Comparison of ENCODE assay signal across 21 mouse cellular contexts in genomic region chr13:35417500-35417899, GRCm38 (mm10).
"Had no signal": no experiment of that assay in that cellular context is flagged by ENCODE, and none has a peak within 500 bp of the region (broad histone marks: within the 10 kb centered on the region; RNA-seq: fewer than 3 reads in every experiment).

No protein-coding gene starts in this region.

- H3K9ac ChIP-seq: liver, embryonic 15.5 days; lung, embryonic 15.5 days; midbrain, embryonic 12.5 days; neural tube, embryonic 13.5 days; stomach, embryonic 15.5 days had no signal

- H3K27me3 ChIP-seq: liver, embryonic 15.5 days; lung, embryonic 15.5 days; midbrain, embryonic 12.5 days; neural tube, embryonic 13.5 days; stomach, embryonic 15.5 days had no signal

- H3K4me1 ChIP-seq: liver, embryonic 15.5 days; lung, embryonic 15.5 days; midbrain, embryonic 12.5 days; neural tube, embryonic 13.5 days; stomach, embryonic 15.5 days had no signal

- DNase-seq: kidney, adult 2 months; kidney, postnatal 25 days; layer of hippocampus, adult 9-11 months; lung, adult 18-20 months; lung, postnatal 10 days; lung, postnatal 36 days; retina, postnatal 1 day; right cerebral cortex, postnatal 25 days; spleen, adult 18-20 months; thymus, adult 18-20 months; thymus, postnatal 36 days had no signal

- H3K27ac ChIP-seq: kidney, postnatal 0 days; layer of hippocampus, adult 2 months; liver, embryonic 15.5 days; lung, embryonic 15.5 days; midbrain, embryonic 12.5 days; neural tube, embryonic 13.5 days; stomach, embryonic 15.5 days had no signal

- H3K4me2 ChIP-seq: liver, embryonic 11.5 days; liver, embryonic 15.5 days; lung, embryonic 15.5 days; midbrain, embryonic 12.5 days; neural tube, embryonic 13.5 days; stomach, embryonic 15.5 days had no signal

- H3K4me3 ChIP-seq: layer of hippocampus, adult 2 months; liver, embryonic 15.5 days; lung, embryonic 15.5 days; midbrain, embryonic 12.5 days; myocyte; neural tube, embryonic 13.5 days; stomach, embryonic 15.5 days had no signal

- H3K9me3 ChIP-seq: liver, embryonic 15.5 days; lung, embryonic 15.5 days; midbrain, embryonic 12.5 days; neural tube, embryonic 13.5 days; stomach, embryonic 15.5 days had no signal

- H3K36me3 ChIP-seq: liver, embryonic 15.5 days; lung, embryonic 15.5 days; midbrain, embryonic 12.5 days; neural tube, embryonic 13.5 days; stomach, embryonic 15.5 days had no signal

- ATAC-seq: midbrain, embryonic 16.5 days had no signal
